Mouse (Mus musculus) kidney, embryonic 15.5 days (tissue): ENCODE results near the gene Aspdh. TPM values are rescaled to one million over a fixed set of nuclear protein-coding genes. Genes with fewer than 3 reads are reported as not detected.

Experiments
- ATAC-seq: fragments of 200-750 bp; cut with Nextera tagmentation; replicated peaks from 2 replicates; pipeline ENCODE4 v1.8.0; 2017; ENCODE audit warnings: moderate TSS enrichment; ENCODE audit not compliant: low FRiP score
- H3K27ac ChIP-seq: fragments of 300-500 bp; sonication (generic); 2 replicates; pipeline ENCODE4 v1.5.1; 2015; ENCODE audit warnings: mild to moderate bottlenecking, inconsistent platforms
- H3K27me3 ChIP-seq: fragments of 300-500 bp; sonication (generic); 2 replicates; pipeline ENCODE4 v1.6.1; 2015; ENCODE audit warnings: inconsistent platforms
- H3K36me3 ChIP-seq: fragments of 300-500 bp; sonication (generic); 2 replicates; pipeline ENCODE4 v1.6.1; 2015; ENCODE audit warnings: inconsistent platforms
- H3K4me1 ChIP-seq: fragments of 300-500 bp; sonication (generic); 2 replicates; pipeline ENCODE4 v1.6.1; 2015; ENCODE audit warnings: inconsistent platforms
- H3K4me2 ChIP-seq: fragments of 300-500 bp; sonication (generic); 2 replicates; pipeline ENCODE4 v1.6.1; 2015; ENCODE audit warnings: moderate library complexity, mild to moderate bottlenecking, inconsistent platforms
- H3K4me3 ChIP-seq: fragments of 300-500 bp; sonication (generic); replicated peaks from 2 replicates; pipeline ENCODE4 v1.5.1; 2015; ENCODE audit warnings: mild to moderate bottlenecking, inconsistent platforms
- H3K9ac ChIP-seq: fragments of 300-500 bp; sonication (generic); 2 replicates; pipeline ENCODE4 v1.6.1; 2015; ENCODE audit warnings: mild to moderate bottlenecking, inconsistent platforms
- H3K9me3 ChIP-seq: fragments of 300-500 bp; sonication (generic); replicated peaks from 2 replicates; pipeline ENCODE4 v1.6.1; 2016; ENCODE audit warnings: inconsistent platforms
- WGBS: fragments of 180-500 bp; shearing (Covaris S2); methylation state at CpG from one replicate; pipeline ENCODE4 v1.1.7; 2015; ENCODE audit warnings: mixed read lengths; 5-methylcytosine and 5-hydroxymethylcytosine counted together
- microRNA-seq: library from miRNA; unstranded; fragments of <30 nt; microRNA quantifications from one replicate; pipeline ENCODE4, GENCODE M21; 2016
- polyA plus RNA-seq: library from polyadenylated mRNA; unstranded; fragments of >200 nt; fragmentation: Nextera tagmentation; extraction: Ambion mirVana; gene quantifications from 2 replicates; pipeline ENCODE4 v1.2.1, GENCODE M21; 2015

Aspdh gene
- polyA plus RNA-seq, 1 experiment from 2014 or later: 3.9 TPM

- Histone ChIP-seq H3K36me3 (peaks cover 41% of the 10 kb centered on the region), H3K27me3 (no peaks in the 10 kb centered on the region; the same call in 1 of the 2 replicates), H3K4me2 (peak overlapping the region; percentile 95), H3K27ac (no peak overlapping the region), H3K9ac (peak overlapping the region; percentile 86; the same call in 1 of the 2 replicates), H3K4me1 (peaks cover 22% of the 10 kb centered on the region), H3K9me3 (no peaks in the 10 kb centered on the region), H3K4me3 (peak overlapping the region; percentile 81; the same call in 1 of the 2 replicates)
- ATAC-seq: no peak
- WGBS: 80% methylated on average over 7 of the region's 7 CpGs
These were observed 29.9 kb downstream of the Aspdh start for GRCm38 (mm10) chr7:44495086-44495485.

- Histone ChIP-seq H3K27me3 (peaks cover 5% of the 10 kb centered on the region; the same call in 1 of the 2 replicates), H3K4me2 (peak within 1 kb of the TSS; percentile 95)
- 1% methylated on average over 58 of the region's 58 CpGs for WGBS
These were observed 31.0 kb downstream of the Aspdh start, which contains the start of the genes Emc10 and Fam71e1 for GRCm38 (mm10) chr7:44495992-44496770. TSS of gene Emc10 (minus strand) at chr7:44496529. TSS of gene Fam71e1 (plus strand) at chr7:44496581.

GRCm38 (mm10) chr7:44496771-44497109 is 31.5 kb downstream of the Aspdh start:
- 2% methylated on average over 20 of the region's 26 CpGs for WGBS
- Histone ChIP-seq H3K27ac (peak overlapping the region; percentile 98), H3K27me3 (peaks cover 5% of the 10 kb centered on the region; the same call in 1 of the 2 replicates), H3K4me1 (peaks cover 22% of the 10 kb centered on the region), H3K4me2 (peak overlapping the region; percentile 95), H3K9me3 (no peaks in the 10 kb centered on the region), H3K9ac (peak overlapping the region; percentile 86), H3K36me3 (peaks cover 25% of the 10 kb centered on the region), H3K4me3 (peak overlapping the region; percentile 81)
- ATAC-seq: no peak; the same call in 1 of the 2 replicates

More at GRCm38 (mm10) chr7:44495992-44496770, 31.0 kb downstream of the Aspdh start, which contains the start of the genes Emc10 and Fam71e1:
- Histone ChIP-seq H3K9me3 (no peaks in the 10 kb centered on the region), H3K36me3 (peaks cover 30% of the 10 kb centered on the region), H3K27ac (peak within 1 kb of the TSS; percentile 98), H3K4me3 (peak within 1 kb of the TSS; percentile 81), H3K9ac (peak within 1 kb of the TSS; percentile 86), H3K4me1 (peaks cover 22% of the 10 kb centered on the region)
- ATAC-seq: peak; percentile 97

GRCm38 (mm10) chr7:44497361-44498055 is 32.3 kb downstream of the Aspdh start:
- Histone ChIP-seq H3K9me3 (no peaks in the 10 kb centered on the region), H3K4me3 (peak overlapping the region; percentile 81), H3K9ac (no peak overlapping the region), H3K4me1 (peaks cover 22% of the 10 kb centered on the region), H3K4me2 (peak overlapping the region; percentile 95), H3K27me3 (peaks cover 5% of the 10 kb centered on the region; the same call in 1 of the 2 replicates), H3K27ac (no peak overlapping the region), H3K36me3 (peaks cover 17% of the 10 kb centered on the region)
- 85% methylated on average over 10 of the region's 10 CpGs for WGBS
- ATAC-seq: no peak

GRCm38 (mm10) chr7:44498922-44499321 is 33.7 kb downstream of the Aspdh start:
- peaks cover 8% of the 10 kb centered on the region for H3K36me3 ChIP-seq
- H3K4me2 ChIP-seq: no peak overlapping the region
- peaks cover 22% of the 10 kb centered on the region for H3K4me1 ChIP-seq
- ATAC-seq: no peak
- H3K9ac ChIP-seq: no peak overlapping the region
- 76% methylated on average over 1 of the region's 1 CpGs for WGBS
- H3K27ac ChIP-seq: no peak overlapping the region
- H3K9me3 ChIP-seq: no peaks in the 10 kb centered on the region
- no peak overlapping the region for H3K4me3 ChIP-seq
- peaks cover 5% of the 10 kb centered on the region; the same call in 1 of the 2 replicates for H3K27me3 ChIP-seq

GRCm38 (mm10) chr7:44500046-44500445 is 34.9 kb downstream of the Aspdh start:
- 57% methylated on average over 20 of the region's 20 CpGs for WGBS
- Histone ChIP-seq H3K9me3 (no peaks in the 10 kb centered on the region), H3K9ac (no peak overlapping the region), H3K27ac (no peak overlapping the region), H3K4me2 (no peak overlapping the region), H3K27me3 (peaks cover 5% of the 10 kb centered on the region; the same call in 1 of the 2 replicates), H3K4me1 (peaks cover 17% of the 10 kb centered on the region), H3K4me3 (no peak overlapping the region), H3K36me3 (no peaks in the 10 kb centered on the region)
- ATAC-seq: no peak

- Histone ChIP-seq H3K4me2 (no peak overlapping the region), H3K36me3 (no peaks in the 10 kb centered on the region), H3K4me3 (no peak overlapping the region), H3K27ac (no peak overlapping the region), H3K27me3 (peaks cover 5% of the 10 kb centered on the region; the same call in 1 of the 2 replicates), H3K9me3 (no peaks in the 10 kb centered on the region), H3K4me1 (peaks cover 8% of the 10 kb centered on the region; the same call in 1 of the 2 replicates), H3K9ac (no peak overlapping the region)
- no peak for ATAC-seq
- 36% methylated on average over 5 of the region's 5 CpGs for WGBS
These were observed 36.4 kb downstream of the Aspdh start for GRCm38 (mm10) chr7:44501563-44502115.

- ATAC-seq: no peak
- Histone ChIP-seq H3K36me3 (no peaks in the 10 kb centered on the region), H3K4me2 (no peak overlapping the region), H3K27me3 (peaks cover 22% of the 10 kb centered on the region), H3K4me1 (no peaks in the 10 kb centered on the region), H3K27ac (no peak overlapping the region), H3K4me3 (no peak overlapping the region), H3K9ac (no peak overlapping the region), H3K9me3 (no peaks in the 10 kb centered on the region)
These were observed 42.3 kb downstream of the Aspdh start for GRCm38 (mm10) chr7:44507491-44507890.

Small RNA genes lying within 50 kb of the gene (microRNA-seq; reads per million reads assigned to microRNA genes)
- 0.44 reads per million for gene Mir7052

Other genes with a start within 250 kb of the Aspdh start
- not detected in 2 replicates for gene Klk1b5, start 249.4 kb upstream of the Aspdh start, polyA plus RNA-seq
- gene Klk1, start 240.0 kb upstream of the Aspdh start, polyA plus RNA-seq: 4.1 and 6.6 TPM in 2 replicates
- gene Gm36864, start 229.2 kb upstream of the Aspdh start, polyA plus RNA-seq: not detected in 2 replicates
- gene 1700028J19Rik, start 218.7 kb upstream of the Aspdh start, polyA plus RNA-seq: 1.1 and 1.7 TPM in 2 replicates
- 159 and 163 TPM in 2 replicates for gene 2410002F23Rik, start 218.7 kb upstream of the Aspdh start, polyA plus RNA-seq
- 0.13 and 0.21 TPM in 2 replicates for gene Acp4, start 208.0 kb upstream of the Aspdh start, polyA plus RNA-seq
- not detected in 2 replicates for gene Gm15517, start 203.9 kb upstream of the Aspdh start, polyA plus RNA-seq
- 6.0 and 7.0 TPM in 2 replicates for gene Clec11a, start 158.5 kb upstream of the Aspdh start, polyA plus RNA-seq
- gene Shank1, start 155.1 kb upstream of the Aspdh start, polyA plus RNA-seq: 1.6 and 2.5 TPM in 2 replicates
- gene Syt3, start 81.3 kb upstream of the Aspdh start, polyA plus RNA-seq: 2.4 and 2.5 TPM in 2 replicates
- gene 1700008O03Rik, start 79.6 kb upstream of the Aspdh start, polyA plus RNA-seq: 1.1 TPM in 2 replicates
- gene Lrrc4b, start 36.4 kb upstream of the Aspdh start, polyA plus RNA-seq: 0.36 and 0.44 TPM in 2 replicates
- 72.5 and 78.9 TPM in 2 replicates for gene Josd2, start 2.6 kb downstream of the Aspdh start, polyA plus RNA-seq
- 113 and 120 TPM in 2 replicates for gene Emc10, start 31.1 kb downstream of the Aspdh start, polyA plus RNA-seq
- 14.3 and 16.5 TPM in 2 replicates for gene Fam71e1, start 31.2 kb downstream of the Aspdh start, polyA plus RNA-seq
- gene Mybpc2, start 59.3 kb downstream of the Aspdh start, polyA plus RNA-seq: 0.16 and 0.27 TPM in 2 replicates
- gene Spib, start 66.7 kb downstream of the Aspdh start, polyA plus RNA-seq: 0.16 TPM in 1 of 2 replicates, not detected in the other
- gene Pold1, start 83.5 kb downstream of the Aspdh start, polyA plus RNA-seq: 95.4 and 101 TPM in 2 replicates
- gene Nr1h2, start 88.6 kb downstream of the Aspdh start, polyA plus RNA-seq: 74.6 and 76.8 TPM in 2 replicates
- gene Napsa, start 107.0 kb downstream of the Aspdh start, polyA plus RNA-seq: 30.3 and 33.2 TPM in 2 replicates
- gene Kcnc3, start 125.3 kb downstream of the Aspdh start, polyA plus RNA-seq: 0.17 and 0.30 TPM in 2 replicates
- gene Myh14, start 205.5 kb downstream of the Aspdh start, polyA plus RNA-seq: 1.6 and 2.7 TPM in 2 replicates
- gene Izumo2, start 243.4 kb downstream of the Aspdh start, polyA plus RNA-seq: not detected in 2 replicates